Mouse (Mus musculus) adrenal gland, postnatal 14 days (tissue): ENCODE data around the gene Greb1. TPM values are rescaled to one million over a fixed set of nuclear protein-coding genes. Genes with fewer than 3 reads are reported as not detected.
A peak's percentile ranks its signal among the peaks of the same experiment; 100 is the strongest.

ENCODE experiments used
- DNase-seq: peaks from one replicate; pipeline ENCODE4 v3.0.0; 2021; ENCODE audit warnings: mixed read lengths
- microRNA-seq, 2 experiments: library from miRNA; unstranded; fragments of <30 nt; microRNA quantifications; one replicate each; pipeline ENCODE4 v1.2.0; 2021
- total RNA-seq: library from RNA; stranded (reverse); gene quantifications from 2 replicates; pipeline ENCODE4 v1.2.3, GENCODE M21; 2021

The Greb1 gene
- total RNA-seq, 1 experiment from 2014 or later = 35.4 TPM

DNA sequence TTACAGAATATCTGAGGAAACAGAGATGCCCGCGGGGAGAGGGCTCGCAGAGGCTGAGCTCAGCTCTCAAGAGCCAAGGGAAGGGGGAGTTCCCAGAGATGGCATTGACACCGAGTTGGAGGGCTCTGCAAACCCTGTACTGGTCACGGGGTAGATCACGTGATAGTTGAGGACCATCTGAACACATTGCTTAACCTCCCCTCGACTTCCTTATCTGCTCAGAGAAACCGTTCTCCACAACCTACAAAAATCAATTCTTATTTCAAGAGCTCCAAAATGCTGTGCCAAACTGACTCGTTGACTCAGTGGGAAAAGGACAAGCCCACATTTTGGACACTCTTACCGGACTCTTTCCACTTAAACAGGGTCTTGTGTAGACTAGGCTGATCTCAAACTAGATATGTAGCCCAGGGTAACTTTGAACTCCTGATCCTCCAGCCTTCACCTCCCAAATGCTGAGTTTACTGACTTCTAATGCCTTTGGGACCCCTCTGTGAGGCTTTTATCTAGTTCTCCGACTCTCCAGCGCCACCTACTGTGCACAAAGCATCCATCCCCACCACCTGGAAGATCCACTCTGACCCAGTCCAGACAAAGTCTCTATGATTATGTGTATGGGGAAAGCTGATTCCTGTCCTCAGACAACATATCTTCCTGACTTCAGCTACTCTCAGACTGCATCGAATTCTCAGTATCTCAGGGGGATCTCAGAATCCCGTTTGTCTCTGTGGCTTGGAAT is 166.4 kb downstream of the Greb1 start:
- DNase-seq = peak; percentile 73

GRCm38 (mm10) chr12:16633235-16633634 is 167.5 kb downstream of the Greb1 start:
- DNase-seq = no peak

DNA sequence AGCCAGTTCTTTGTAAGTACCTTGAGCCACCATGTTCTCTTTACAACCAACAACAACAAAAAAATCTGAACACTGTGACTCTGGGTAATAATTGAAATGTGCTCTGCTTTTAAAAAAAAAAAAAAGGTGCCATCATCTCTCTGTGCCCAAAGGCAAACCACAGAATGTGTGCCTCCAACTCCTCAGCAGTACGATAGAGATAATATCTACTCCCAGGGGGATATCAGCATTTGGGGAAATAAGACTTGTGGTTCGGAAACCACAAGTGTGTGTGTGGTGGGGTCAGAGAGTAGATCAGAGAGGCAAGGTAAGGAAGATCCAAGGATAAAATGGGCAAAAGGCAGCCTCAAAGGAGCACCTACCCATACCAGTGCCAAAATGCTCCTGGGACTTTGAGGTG is 169.3 kb downstream of the Greb1 start:
- no peak for DNase-seq

GRCm38 (mm10) chr12:16630866-16631185 is 169.9 kb downstream of the Greb1 start:
- DNase-seq = no peak

- DNase-seq = peak; percentile 75
Observed at GRCm38 (mm10) chr12:16630152-16630865, 170.4 kb downstream of the Greb1 start.

Small RNAs within 50 kb of the gene (microRNA-seq; reads per million reads assigned to microRNA genes)
- gene Gm44305 = 0 reads per million in 2 experiments

Other genes starting within 250 kb of the Greb1 start
- gene Lpin1, start 189.9 kb downstream of the Greb1 start, total RNA-seq = 135 and 224 TPM in 2 replicates
- not detected in 2 replicates for gene Ntsr2, start 147.5 kb downstream of the Greb1 start, total RNA-seq
- 33.4 and 35.7 TPM in 2 replicates for gene E2f6, start 10.1 kb upstream of the Greb1 start, total RNA-seq
- gene Rock2, start 94.0 kb upstream of the Greb1 start, total RNA-seq = 61.6 and 64.0 TPM in 2 replicates
- gene Pqlc3, start 199.5 kb upstream of the Greb1 start, total RNA-seq = 5.4 and 5.6 TPM in 2 replicates
- not detected in 2 replicates for gene 2410004P03Rik, start 210.8 kb upstream of the Greb1 start, total RNA-seq